Mouse (Mus musculus) heart, postnatal 14 days (tissue): ENCODE measurements at regions not wholly inside any gene's neighbourhood (a gene's known extent, or its start where the extent isn't known, plus 50 kb on each side); places are given as distances from the start of the nearest gene placed in this dataset.
"Not testable (repeated sequence)": the region's sequence is repeated elsewhere in the genome, so short reads cannot be mapped to it uniquely, and the experiment has no call there.

Experiments used
- DNase-seq, 2 experiments: peaks; one replicate each; pipeline ENCODE4 v3.0.0; 2021 to 2022
- intact Hi-C: fragments of 180-260 bp; cut with DNase I; formaldehyde crosslinking; loops from one replicate; pipeline ENCODE4 v1.15.1; 2025

- intact Hi-C loops = no loop called here
These were observed 103.2 kb upstream of the Cep85l start for GRCm38 (mm10) chr10:53482919-53483318.

GRCm38 (mm10) chr10:53470200-53470599 lies 90.5 kb upstream of the Cep85l start:
- intact Hi-C loops = no loop called here
- DNase-seq = no peak

More at GRCm38 (mm10) chr10:53482919-53483318, 103.2 kb upstream of the Cep85l start:
- DNase-seq = no peak

- intact Hi-C loops = loop anchor here (2.0 kb wide), 1 partner anchor 37 kb away; no protein-coding TSS in a partner anchor
- DNase-seq = peak; percentile 61 to 73
These were observed 89.9 kb upstream of the Cep85l start for GRCm38 (mm10) chr10:53469611-53470010.

- intact Hi-C loops = loop anchor here (2.0 kb wide), 1 partner anchor 39 kb away; no protein-coding TSS in a partner anchor
- no peak for DNase-seq
These were observed 88.5 kb upstream of the Cep85l start for GRCm38 (mm10) chr10:53468293-53468545.

- intact Hi-C loops = loop anchor here (2.0 kb wide), 2 partner anchors 39 to 89 kb away; partner anchors contain the start of gene Cep85l
- DNase-seq = no peak
These were observed 87.9 kb upstream of the Cep85l start for GRCm38 (mm10) chr10:53467472-53468292.

- peak; percentile 43 to 58 for DNase-seq
- intact Hi-C loops = loop anchor here (2.0 kb wide), 1 partner anchor 88 kb away; the partner anchor contains the start of gene Cep85l
These were observed 87.1 kb upstream of the Cep85l start for GRCm38 (mm10) chr10:53466851-53467250.

GRCm38 (mm10) chr10:53466261-53466660 lies 86.5 kb upstream of the Cep85l start:
- DNase-seq = no peak
- intact Hi-C loops = loop anchor here (2.0 kb wide), 1 partner anchor 87 kb away; the partner anchor contains the start of gene Cep85l

- intact Hi-C loops = no loop called here
These were observed 84.8 kb upstream of the Cep85l start for GRCm38 (mm10) chr10:53464581-53464980.

GRCm38 (mm10) chr10:53464006-53464405 lies 84.3 kb upstream of the Cep85l start:
- intact Hi-C loops = no loop called here
- peak; percentile 17 to 23 for DNase-seq

More at GRCm38 (mm10) chr10:53464581-53464980, 84.8 kb upstream of the Cep85l start:
- DNase-seq = no peak

- no peak for DNase-seq
- intact Hi-C loops = loop anchor here (2.0 kb wide), 1 partner anchor 115 kb away; no protein-coding TSS in a partner anchor
These were observed 83.7 kb upstream of the Cep85l start for GRCm38 (mm10) chr10:53463471-53463870.

GRCm38 (mm10) chr10:53462449-53463308 lies 82.9 kb upstream of the Cep85l start:
- peak; percentile 64 to 77 for DNase-seq
- intact Hi-C loops = loop anchor here (2.0 kb wide), 1 partner anchor 114 kb away; no protein-coding TSS in a partner anchor

- intact Hi-C loops = no loop called here
- DNase-seq = no peak
These were observed 81.5 kb upstream of the Cep85l start for GRCm38 (mm10) chr10:53461070-53461781.

- DNase-seq, intact Hi-C loops: not testable (repeated sequence)
These were observed 80.0 kb upstream of the Cep85l start for GRCm38 (mm10) chr10:53459706-53460105.

GRCm38 (mm10) chr10:53456027-53456713 lies 76.4 kb upstream of the Cep85l start:
- intact Hi-C loops = no loop called here
- no peak for DNase-seq

GRCm38 (mm10) chr10:53444789-53445188 lies 65.0 kb upstream of the Cep85l start:
- peak in 1 of 2 experiments; percentile 39 for DNase-seq
- intact Hi-C loops = no loop called here

- DNase-seq = no peak
- intact Hi-C loops = no loop called here
These were observed 63.7 kb upstream of the Cep85l start for GRCm38 (mm10) chr10:53443443-53443842.

- intact Hi-C loops = no loop called here
- no peak for DNase-seq
These were observed 63.2 kb upstream of the Cep85l start for GRCm38 (mm10) chr10:53442912-53443311.

GRCm38 (mm10) chr10:53440251-53440650 lies 60.5 kb upstream of the Cep85l start:
- intact Hi-C loops = no loop called here
- DNase-seq = no peak

GRCm38 (mm10) chr10:53438388-53438787 lies 58.6 kb upstream of the Cep85l start:
- DNase-seq = no peak
- intact Hi-C loops = loop anchor here (5.0 kb wide), 1 partner anchor 69 kb away; no protein-coding TSS in a partner anchor

GRCm38 (mm10) chr10:53437724-53438123 lies 58.0 kb upstream of the Cep85l start:
- no peak for DNase-seq
- intact Hi-C loops = loop anchor here (2.0 to 5.0 kb wide), 3 partner anchors 39 to 70 kb away; partner anchors contain the start of gene Cep85l
